Mouse (Mus musculus) retina, postnatal 1 day (tissue): ENCODE data around the gene Tmprss11g.

Experiments
- DNase-seq: peaks from one replicate; pipeline ENCODE4 v3.0.0-alpha.2; 2012

The Tmprss11g gene

DNA sequence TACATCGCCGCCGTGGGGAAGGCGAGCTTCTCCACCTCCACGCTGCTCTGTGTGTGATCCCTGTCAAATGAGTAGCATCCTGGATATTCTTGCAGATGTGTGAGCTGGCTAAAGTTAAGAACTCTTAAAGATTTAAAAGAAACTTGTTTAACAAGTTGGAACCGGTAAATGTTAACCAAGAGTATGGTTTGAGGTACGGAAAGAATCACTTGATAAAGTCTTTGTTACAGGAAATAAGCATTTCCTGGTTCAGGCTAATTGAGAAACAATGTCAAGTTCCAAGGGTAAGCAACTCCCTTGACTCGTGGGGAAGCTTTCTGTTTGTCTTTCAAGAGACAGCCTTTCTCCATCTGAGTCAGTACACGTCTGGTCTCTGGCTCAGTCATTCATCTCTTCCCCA is at the start of gene Tmprss11g:
TSS of gene Tmprss11g (minus strand) at position 101 of the 400 bp plus-strand sequence.
- DNase-seq, result no peak

DNA sequence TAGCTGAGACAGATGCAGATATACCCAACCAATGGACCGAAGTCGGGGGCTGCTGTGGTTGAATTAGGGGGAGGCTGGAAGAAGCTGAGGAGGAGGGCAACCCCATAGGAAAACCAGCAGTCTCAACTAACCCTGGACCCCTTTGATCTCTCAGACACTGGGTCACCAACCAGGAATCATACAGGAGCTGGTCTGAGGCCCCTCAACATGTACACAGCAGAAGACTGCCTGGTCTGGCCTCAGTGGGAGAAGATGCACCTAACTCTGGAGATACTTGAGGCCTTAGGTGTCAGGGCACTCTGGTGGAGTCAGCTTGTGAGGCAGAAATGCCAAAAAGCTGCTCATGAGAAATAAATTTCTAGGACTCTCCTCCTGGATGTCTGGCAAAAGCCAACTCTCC is 28.3 kb upstream of the Tmprss11g start:
- DNase-seq, result no peak

DNA sequence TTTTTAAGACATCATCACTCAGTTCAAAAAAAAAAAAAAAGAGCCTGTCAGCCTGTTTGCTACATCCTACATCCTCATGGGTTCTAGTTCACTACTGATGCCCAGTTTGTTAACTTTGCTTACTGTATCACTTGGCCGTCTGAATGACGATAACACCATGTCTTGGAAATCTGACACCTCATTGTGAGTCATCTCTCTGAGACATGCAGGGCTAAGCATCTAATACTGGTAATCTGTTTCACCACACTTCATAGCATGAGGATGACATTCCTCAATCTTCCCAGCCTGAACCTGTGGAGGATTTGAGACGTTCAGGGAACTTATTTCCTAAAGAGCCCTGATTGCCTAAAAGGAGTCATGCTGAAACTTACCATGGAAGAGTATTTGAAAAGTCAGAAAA is 22.2 kb upstream of the Tmprss11g start:
- no peak for DNase-seq

DNA sequence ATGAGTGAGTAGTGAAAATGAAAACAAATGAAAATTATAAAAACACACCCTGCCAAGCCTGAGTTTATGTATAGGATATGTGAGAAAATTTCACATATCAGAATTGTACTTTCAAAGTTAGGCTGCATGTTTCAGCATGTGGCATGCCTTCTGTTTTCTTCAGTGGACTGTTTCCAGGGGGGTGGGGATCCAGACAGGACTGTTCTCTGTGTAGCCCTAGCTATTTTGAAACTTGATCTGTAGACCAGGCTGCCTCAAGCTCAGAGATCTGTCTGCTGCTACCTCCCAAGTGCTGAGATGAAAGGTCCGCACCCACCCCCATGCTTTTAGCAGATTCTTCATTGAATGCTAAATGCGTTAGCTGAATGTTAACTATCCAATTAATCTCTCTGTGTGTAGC is 10.3 kb upstream of the Tmprss11g start:
- no peak for DNase-seq

DNA sequence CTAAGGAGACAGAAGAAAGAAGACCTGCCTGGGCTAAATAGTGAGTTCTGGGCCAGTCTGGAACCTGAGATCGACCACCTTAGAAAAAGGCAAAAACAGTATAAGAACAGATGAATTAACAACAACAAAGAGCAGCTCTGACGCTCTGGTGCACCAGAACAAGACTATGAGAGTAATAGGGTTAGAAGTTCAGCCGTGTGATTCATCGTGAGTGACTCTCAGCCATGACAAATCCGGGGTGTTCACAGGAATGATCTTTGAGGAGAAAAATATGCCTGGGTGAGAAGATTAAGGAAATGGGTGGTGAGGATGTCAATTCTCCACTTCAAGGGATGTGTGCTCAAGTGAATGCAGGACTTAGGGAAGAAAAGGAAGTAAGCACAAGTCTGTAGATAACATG is 6.9 kb downstream of the Tmprss11g start:
- DNase-seq, result peak; percentile 2

DNA sequence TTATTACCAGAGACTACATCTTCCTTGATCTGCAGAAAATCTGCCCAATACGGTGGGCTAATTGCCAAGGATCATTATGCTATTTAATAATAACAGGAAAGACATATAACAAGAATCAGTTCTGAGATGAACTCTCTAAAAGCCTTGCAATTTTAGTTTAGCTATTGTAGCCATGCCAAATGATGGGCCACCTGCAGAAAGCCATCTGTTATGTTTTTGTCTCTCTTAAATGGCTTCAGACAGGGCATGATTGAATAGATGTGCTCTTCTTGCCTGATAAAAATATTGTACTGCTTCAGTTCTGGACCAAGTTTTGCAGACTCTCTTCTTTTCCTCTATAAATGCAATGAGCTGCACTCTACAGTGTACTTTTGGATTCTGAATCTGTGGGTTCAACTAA is 24.9 kb downstream of the Tmprss11g start:
- no peak for DNase-seq

DNA sequence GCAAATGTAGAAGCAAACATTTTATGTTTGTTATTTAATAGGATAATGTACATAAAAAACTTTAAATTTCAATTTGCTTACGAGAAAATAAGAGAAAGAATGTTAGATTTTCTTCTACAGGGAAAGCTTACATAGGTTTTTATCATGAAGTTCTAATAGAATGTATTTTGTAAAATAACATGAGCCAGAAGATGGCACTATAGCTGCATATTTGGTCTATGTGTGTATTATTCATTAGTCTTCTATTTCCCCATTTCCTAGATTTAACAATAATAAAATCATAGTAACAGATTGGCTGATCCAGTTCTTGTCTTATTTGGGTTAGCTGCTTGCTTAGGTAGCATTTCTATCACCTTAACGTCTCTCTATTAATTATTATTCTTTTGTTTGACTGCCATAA is 35.8 kb downstream of the Tmprss11g start:
- peak; percentile 1 for DNase-seq

DNA sequence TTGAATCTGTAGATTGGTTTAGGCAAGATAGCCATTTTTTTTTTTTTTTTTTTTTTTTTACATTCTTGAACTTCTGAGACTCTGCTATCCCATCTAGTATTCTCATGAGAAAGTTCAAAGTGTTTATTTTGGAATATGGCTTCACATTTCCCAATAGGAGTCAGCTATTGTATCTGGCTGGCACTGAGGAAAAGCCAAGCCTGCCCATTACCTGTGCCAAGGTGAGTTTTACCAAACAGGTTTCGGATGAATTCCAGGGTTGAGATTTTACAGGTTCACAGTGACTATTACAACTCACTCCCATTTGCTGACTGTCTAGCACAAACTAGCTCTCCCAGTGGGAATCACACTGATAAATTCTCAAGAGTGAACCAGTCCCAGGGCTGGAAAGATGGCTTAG is 36.4 kb downstream of the Tmprss11g start:
- DNase-seq, result no peak

DNA sequence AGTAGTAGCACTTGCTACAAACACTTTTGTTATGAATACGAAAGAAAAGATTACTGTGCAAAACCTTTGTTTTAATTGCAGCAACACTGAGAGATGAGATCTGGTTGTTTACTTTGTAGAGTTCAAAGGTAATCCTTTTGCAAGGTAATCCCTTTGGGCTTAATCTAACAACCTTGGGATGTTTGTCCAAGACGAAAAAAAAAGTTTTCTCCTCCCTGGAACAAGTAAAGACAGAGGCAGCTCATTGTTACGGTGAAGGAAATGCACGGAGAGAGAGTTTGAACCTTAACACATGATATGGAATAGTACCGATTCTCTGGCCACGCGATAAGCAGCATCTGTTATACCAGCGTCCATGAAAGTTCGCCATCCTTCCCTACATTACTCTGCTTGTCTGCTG is 44.5 kb downstream of the Tmprss11g start:
- DNase-seq, result no peak

DNA sequence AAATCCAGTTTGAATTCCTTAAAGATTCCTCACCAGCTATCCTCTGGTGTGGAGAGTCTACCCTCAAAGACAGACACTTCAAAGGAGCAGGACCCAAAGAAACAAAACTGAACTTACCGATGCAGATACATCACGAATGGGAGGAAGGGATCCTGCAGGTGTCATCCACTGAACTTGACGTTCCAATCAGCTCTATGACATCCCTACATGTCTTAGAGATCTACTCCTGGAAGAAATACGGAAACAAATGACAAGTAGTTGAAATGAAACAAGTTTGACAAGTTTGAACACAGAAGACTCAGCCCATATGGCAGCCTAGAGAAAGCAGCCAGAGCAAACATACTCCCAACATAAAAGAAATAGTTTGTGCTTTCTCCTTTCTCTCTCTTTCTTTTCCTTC is 49.5 kb downstream of the Tmprss11g start, which contains the start of gene Tmprss11a:
TSS of gene Tmprss11a (minus strand) at position 101 of the 400 bp plus-strand sequence.
- no peak for DNase-seq

DNA sequence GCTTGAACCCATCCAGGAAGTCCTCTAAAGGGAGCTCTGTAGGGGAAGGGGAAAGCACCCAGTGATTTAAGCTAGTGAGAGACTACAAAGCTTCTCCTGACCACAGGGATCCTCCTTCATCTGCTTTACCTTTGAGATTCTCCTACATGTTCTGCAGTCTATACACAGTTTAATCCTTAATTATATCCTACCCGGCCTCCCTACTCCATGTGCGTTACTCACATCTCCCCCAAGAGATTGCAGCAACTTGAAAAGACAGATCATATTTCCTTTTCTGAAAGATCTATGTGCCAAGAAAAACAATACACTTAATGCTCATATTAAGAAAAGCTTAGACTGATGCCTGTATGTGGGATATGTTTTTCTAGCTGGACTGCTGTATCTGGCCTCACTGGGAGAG is 79.1 kb downstream of the Tmprss11g start:
- DNase-seq, result no peak

DNA sequence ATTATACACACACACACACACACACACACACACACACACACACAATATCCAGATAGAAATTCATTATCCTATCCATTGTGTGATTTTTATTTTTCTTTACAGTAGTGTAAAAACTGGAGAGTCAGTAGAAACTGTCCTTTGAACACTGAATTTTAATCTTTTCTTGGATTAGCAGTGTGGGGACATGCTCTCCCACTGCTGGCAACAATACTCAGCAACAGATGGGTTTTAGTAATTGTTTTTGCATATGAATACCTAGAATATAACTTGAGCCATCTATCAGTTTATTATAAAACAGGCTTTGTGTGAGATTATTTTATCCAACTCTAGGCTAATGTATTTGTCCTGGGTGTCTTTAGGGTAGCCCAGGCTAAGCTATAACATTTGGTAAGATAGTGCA is 79.9 kb downstream of the Tmprss11g start:
- no peak for DNase-seq
